Mouse (Mus musculus): ENCODE results near the gene Rabgef1. TPM values are rescaled to one million over a fixed set of nuclear protein-coding genes. Genes with fewer than 3 reads are reported as not detected.

Gene Rabgef1
- polyA plus RNA-seq, 1 experiment from 2014 or later: 26.8 TPM

DNA sequence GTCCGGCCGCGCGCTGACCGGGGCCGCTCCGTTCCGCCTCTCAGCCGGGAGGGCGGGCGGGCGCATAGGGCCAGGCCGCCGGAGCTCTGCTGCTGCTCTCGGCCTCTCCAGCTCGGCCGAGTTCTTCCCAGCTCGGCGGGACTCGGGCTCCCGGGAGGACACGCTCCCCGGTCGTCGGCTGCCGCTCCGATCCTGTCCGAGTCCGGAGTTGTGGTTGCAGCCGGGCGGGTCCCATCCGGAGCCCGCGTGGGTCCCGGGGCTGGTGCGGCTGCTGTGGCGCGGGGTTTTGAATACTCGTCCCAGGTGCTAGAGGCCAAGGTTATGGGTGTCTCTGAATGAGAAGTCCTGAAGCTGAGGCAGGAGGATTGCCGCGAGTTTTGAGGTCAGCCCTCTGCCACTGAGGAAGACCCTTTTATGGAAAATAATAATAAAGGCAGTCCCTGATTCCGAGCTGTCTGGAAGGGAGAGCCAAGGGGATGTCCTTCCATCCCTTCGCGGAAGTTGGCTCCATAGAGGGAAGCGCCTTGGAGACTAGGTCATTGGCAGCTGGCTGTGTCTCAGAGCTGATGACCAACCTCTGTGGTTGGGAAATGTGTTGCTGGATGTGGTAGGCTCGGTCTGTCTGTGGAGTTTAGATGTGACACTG lies 481 bp downstream of the Rabgef1 start:
- peak overlapping the region; percentile 89 for H3K4me3 ChIP-seq (replicated peaks)
- H3K4me1 ChIP-seq (replicated peaks): peaks cover 18% of the 10 kb centered on the region
- H3K9me3 ChIP-seq: no peaks in the 10 kb centered on the region
- peak overlapping the region; percentile 80 for H3K4me2 ChIP-seq
- peak overlapping the region; percentile 89 for H3K9ac ChIP-seq (replicated peaks)
- no peaks in the 10 kb centered on the region for H3K27me3 ChIP-seq
- peak overlapping the region; percentile 86 for H3K27ac ChIP-seq
- peak; percentile 69 for ATAC-seq (ENCODE audit: insufficient number of reproducible peaks, insufficient read depth, low FRiP score, low TSS enrichment, low read depth)
- no peaks in the 10 kb centered on the region for H3K36me3 ChIP-seq
- WGBS: 1% methylated on average over 45 of the region's 46 CpGs

DNA sequence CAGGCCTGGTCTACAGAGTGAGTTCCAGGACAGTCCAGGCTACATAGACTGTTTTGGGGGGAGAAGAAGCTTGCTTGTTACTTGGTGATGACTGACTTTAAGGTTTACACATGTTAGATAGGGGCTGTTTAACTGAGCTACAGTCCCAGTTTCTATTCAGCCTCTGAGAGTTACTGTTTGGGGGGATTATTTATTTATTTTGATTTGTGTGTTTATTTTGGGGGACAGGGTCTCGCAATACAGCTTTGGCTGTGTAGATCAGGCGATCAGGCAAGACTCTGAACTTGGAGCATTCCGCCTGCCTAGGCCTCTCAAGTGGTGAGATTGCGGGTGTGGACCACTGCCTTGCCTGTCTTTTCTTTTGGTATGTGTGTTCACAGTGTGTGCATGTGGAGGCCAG lies 1.4 kb downstream of the Rabgef1 start:
- H3K4me1 ChIP-seq (replicated peaks): peaks cover 18% of the 10 kb centered on the region
- no peaks in the 10 kb centered on the region for H3K27me3 ChIP-seq
- H3K4me2 ChIP-seq: peak overlapping the region; percentile 80
- WGBS: 91% methylated on average over 4 of the region's 4 CpGs
- H3K36me3 ChIP-seq: no peaks in the 10 kb centered on the region
- no peak for ATAC-seq (ENCODE audit: insufficient number of reproducible peaks, insufficient read depth, low FRiP score, low TSS enrichment, low read depth)
- no peaks in the 10 kb centered on the region for H3K9me3 ChIP-seq
- peak overlapping the region; percentile 89 for H3K4me3 ChIP-seq (replicated peaks)
- no peak overlapping the region for H3K9ac ChIP-seq (replicated peaks)
- H3K27ac ChIP-seq: no peak overlapping the region

DNA sequence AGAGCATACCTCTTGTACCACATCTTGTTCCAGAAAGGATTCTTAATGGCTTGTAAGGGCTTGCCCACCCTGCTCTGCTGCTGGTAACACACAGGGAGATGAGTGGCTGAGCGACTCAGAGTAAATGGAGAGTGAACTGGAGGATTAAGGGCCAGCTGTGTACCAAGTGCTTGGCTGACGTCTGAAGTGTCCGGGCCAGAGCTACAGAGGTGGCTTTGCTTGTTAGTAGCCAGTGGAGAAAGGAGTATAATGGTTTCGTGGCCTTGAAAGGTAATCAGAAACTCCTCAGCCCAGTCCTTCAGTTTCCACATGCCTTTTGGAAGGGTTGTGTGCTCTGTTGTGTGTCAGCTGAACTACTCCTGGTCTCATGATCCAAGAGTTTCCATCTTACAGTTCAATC lies 6.3 kb downstream of the Rabgef1 start:
- Histone ChIP-seq H3K36me3 (no peaks in the 10 kb centered on the region), H3K4me2 (no peak overlapping the region), H3K4me1 (replicated peaks) (peaks cover 6% of the 10 kb centered on the region), H3K9ac (replicated peaks) (no peak overlapping the region), H3K4me3 (replicated peaks) (no peak overlapping the region), H3K27ac (no peak overlapping the region), H3K9me3 (no peaks in the 10 kb centered on the region), H3K27me3 (no peaks in the 10 kb centered on the region)
- 59% methylated on average over 4 of the region's 4 CpGs for WGBS
- no peak for ATAC-seq (ENCODE audit: insufficient number of reproducible peaks, insufficient read depth, low FRiP score, low TSS enrichment, low read depth)

DNA sequence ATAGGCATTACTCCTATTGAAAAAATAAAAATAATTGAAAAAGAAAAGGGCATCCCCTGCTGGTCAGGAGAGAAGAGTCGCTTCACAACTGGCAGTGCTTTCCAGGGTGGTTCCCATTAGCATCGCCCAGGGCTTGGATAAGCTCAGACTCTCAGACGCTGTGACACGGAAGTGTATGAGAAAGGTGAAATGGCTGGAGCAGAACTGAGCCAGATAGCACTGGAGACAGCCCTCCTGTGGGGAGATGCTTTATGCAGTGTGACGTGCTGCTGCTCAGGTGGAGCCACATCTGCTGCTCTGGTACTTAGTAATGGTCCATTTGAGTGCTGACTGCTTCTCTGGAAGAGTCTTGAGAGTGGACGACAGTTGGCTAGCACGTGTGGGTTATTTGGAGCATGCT lies 8.8 kb downstream of the Rabgef1 start:
- no peak overlapping the region for H3K9ac ChIP-seq (replicated peaks)
- no peaks in the 10 kb centered on the region; the same call in 1 of the 2 replicates for H3K4me1 ChIP-seq (replicated peaks)
- no peaks in the 10 kb centered on the region for H3K27me3 ChIP-seq
- no peaks in the 10 kb centered on the region for H3K9me3 ChIP-seq
- H3K27ac ChIP-seq: no peak overlapping the region
- no peak for ATAC-seq (ENCODE audit: insufficient number of reproducible peaks, insufficient read depth, low FRiP score, low TSS enrichment, low read depth)
- no peaks in the 10 kb centered on the region for H3K36me3 ChIP-seq
- 70% methylated on average over 7 of the region's 7 CpGs for WGBS
- no peak overlapping the region for H3K4me2 ChIP-seq
- H3K4me3 ChIP-seq (replicated peaks): no peak overlapping the region

DNA sequence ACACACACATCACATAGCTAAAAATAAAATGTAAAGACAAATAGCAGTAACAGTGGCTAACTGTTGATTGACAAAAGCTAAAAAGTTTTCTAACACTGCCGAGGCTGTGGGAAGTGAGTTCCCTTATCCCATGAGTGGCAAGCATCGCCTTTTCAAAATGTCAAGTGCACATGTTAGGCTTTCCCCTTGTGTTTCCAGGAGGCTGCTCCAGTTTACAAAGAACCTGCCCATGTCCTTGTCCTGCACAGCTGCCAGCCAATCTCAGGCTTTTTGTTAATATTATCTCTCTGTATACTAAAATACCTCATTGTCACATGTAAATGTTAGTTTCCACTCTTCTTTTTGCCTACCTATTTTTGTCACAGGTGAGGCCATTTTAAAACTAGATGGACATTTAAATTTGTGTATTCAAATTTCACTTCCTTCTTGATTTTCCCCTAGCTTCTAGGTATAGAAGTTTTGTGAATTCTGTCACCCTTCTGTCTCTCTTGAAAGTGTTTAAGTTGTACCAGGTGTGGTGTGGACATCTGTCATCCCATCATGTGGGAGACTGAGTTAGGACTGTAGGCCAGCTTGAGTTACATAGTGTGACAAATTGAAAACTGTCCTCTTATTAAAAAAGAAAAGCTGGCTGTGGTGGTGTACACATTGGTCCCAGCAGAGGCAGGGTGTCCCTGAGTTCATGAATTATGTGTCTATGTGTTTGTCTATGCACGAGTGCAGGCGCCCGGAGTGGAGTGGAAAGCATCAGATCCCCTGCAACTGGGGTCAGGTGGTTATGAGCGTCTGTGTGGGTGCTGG lies 10.3 kb downstream of the Rabgef1 start:
- WGBS: 90% methylated on average over 6 of the region's 6 CpGs
- no peaks in the 10 kb centered on the region for H3K9me3 ChIP-seq

DNA sequence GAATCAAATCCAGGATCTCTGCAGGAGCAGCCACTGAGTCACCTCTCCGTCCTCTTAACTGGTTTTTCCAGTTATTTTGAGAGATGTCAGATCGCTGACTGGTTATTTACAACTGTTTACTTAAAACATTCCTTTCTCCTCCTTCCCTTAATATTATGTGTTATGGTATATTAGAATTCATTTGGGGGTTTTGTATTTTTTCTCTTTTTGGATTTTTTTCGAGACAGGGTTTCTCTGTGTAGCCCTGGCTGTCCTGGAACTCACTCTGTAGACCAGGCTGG lies 10.9 kb downstream of the Rabgef1 start:
- Histone ChIP-seq H3K27ac (no peak overlapping the region), H3K9me3 (no peaks in the 10 kb centered on the region), H3K9ac (replicated peaks) (no peak overlapping the region), H3K4me3 (replicated peaks) (no peak overlapping the region), H3K27me3 (no peaks in the 10 kb centered on the region), H3K36me3 (peaks cover 3% of the 10 kb centered on the region; the same call in 1 of the 2 replicates), H3K4me1 (replicated peaks) (no peaks in the 10 kb centered on the region; the same call in 1 of the 2 replicates), H3K4me2 (no peak overlapping the region)
- 94% methylated on average over 3 of the region's 3 CpGs for WGBS
- ATAC-seq (ENCODE audit: insufficient number of reproducible peaks, insufficient read depth, low FRiP score, low TSS enrichment, low read depth): no peak

More for the DNA sequence above, 10.3 kb downstream of the Rabgef1 start:
- Histone ChIP-seq H3K36me3 (no peaks in the 10 kb centered on the region), H3K27ac (no peak overlapping the region), H3K4me1 (replicated peaks) (no peaks in the 10 kb centered on the region; the same call in 1 of the 2 replicates), H3K4me3 (replicated peaks) (no peak overlapping the region), H3K27me3 (no peaks in the 10 kb centered on the region), H3K9ac (replicated peaks) (no peak overlapping the region), H3K4me2 (no peak overlapping the region)
- no peak for ATAC-seq (ENCODE audit: insufficient number of reproducible peaks, insufficient read depth, low FRiP score, low TSS enrichment, low read depth)

DNA sequence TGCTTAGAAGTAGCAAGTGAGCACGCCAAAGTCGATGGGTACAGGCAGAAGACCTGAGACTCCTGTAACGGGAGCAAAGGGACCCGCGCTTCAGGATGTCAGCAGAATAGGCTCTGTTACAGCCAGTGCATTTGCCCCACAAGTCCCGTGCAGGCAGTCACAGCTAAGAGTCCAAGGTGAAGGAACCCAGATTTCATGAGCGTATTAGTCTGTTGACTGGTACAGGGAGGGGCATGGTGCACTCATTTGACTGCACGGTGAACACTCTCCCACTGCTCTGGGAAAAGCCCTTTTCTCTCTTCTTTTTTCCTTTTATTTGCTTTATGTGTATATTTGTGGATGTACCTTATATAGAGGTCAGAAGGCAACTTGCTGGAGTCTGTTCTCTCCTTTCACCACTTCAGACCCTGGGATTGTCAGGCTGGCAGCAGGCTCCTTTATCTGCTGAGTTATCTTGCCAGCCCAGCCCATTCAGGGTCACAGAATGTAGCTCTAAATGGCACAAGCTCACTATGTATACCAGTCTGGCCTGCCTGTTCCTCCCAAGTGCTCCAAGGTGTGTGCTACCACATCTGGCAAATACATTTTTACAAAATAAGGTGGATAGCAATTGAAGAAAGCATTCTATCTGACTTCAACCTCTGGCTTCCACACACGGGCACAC lies 12.7 kb downstream of the Rabgef1 start:
- WGBS: 83% methylated on average over 9 of the region's 9 CpGs

DNA sequence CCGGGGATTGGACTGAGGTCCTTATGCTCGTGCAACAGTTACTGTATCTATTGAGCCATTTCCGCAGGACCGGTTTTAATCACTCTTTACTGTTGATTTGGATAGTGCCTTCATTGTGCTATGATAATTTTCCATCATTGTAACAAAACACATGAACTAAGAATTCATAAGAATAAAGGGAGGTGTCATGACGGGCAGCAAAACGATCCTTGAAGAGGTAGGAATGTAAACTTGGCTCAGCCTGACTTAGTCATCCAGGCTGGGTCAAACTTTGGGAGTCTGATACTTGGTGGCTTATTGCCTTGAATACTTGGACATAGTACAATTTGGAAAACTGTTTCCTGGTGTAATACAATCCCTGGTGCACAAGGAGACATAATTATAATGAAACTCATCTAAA lies 13.7 kb downstream of the Rabgef1 start:
- Histone ChIP-seq H3K36me3 (peaks cover 28% of the 10 kb centered on the region), H3K9ac (replicated peaks) (no peak overlapping the region), H3K27ac (no peak overlapping the region), H3K4me3 (replicated peaks) (no peak overlapping the region), H3K4me1 (replicated peaks) (no peaks in the 10 kb centered on the region), H3K4me2 (no peak overlapping the region), H3K9me3 (no peaks in the 10 kb centered on the region), H3K27me3 (no peaks in the 10 kb centered on the region)
- ATAC-seq (ENCODE audit: insufficient number of reproducible peaks, insufficient read depth, low FRiP score, low TSS enrichment, low read depth): no peak
- WGBS: 92% methylated on average over 6 of the region's 6 CpGs

More for the DNA sequence above, 12.7 kb downstream of the Rabgef1 start:
- Histone ChIP-seq H3K27ac (no peak overlapping the region), H3K4me2 (no peak overlapping the region), H3K27me3 (no peaks in the 10 kb centered on the region), H3K36me3 (peaks cover 18% of the 10 kb centered on the region), H3K9ac (replicated peaks) (no peak overlapping the region), H3K4me1 (replicated peaks) (no peaks in the 10 kb centered on the region), H3K4me3 (replicated peaks) (no peak overlapping the region), H3K9me3 (no peaks in the 10 kb centered on the region)
- ATAC-seq (ENCODE audit: insufficient number of reproducible peaks, insufficient read depth, low FRiP score, low TSS enrichment, low read depth): no peak

DNA sequence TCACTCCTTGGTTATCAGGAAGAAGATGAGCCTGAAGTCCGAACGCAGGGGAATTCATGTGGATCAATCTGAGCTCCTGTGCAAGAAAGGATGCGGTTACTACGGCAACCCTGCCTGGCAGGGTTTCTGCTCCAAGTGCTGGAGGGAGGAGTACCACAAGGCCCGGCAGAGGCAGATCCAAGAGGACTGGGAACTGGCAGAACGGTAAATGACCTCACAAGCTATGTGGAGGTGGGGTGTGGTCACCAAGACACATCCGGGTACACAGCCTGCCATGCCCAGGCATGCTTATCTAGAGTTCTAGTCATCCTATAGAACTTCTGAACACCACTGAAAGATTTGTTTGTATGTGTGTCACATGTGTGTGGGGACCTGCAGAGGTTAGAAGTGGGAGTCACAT lies 15.8 kb downstream of the Rabgef1 start:
- 77% methylated on average over 7 of the region's 7 CpGs for WGBS
- no peak overlapping the region for H3K4me3 ChIP-seq (replicated peaks)
- no peaks in the 10 kb centered on the region for H3K4me1 ChIP-seq (replicated peaks)
- H3K27me3 ChIP-seq: no peaks in the 10 kb centered on the region
- no peak for ATAC-seq (ENCODE audit: insufficient number of reproducible peaks, insufficient read depth, low FRiP score, low TSS enrichment, low read depth)
- peaks cover 48% of the 10 kb centered on the region for H3K36me3 ChIP-seq
- no peak overlapping the region for H3K27ac ChIP-seq
- no peak overlapping the region for H3K9ac ChIP-seq (replicated peaks)
- no peaks in the 10 kb centered on the region for H3K9me3 ChIP-seq
- no peak overlapping the region for H3K4me2 ChIP-seq

DNA sequence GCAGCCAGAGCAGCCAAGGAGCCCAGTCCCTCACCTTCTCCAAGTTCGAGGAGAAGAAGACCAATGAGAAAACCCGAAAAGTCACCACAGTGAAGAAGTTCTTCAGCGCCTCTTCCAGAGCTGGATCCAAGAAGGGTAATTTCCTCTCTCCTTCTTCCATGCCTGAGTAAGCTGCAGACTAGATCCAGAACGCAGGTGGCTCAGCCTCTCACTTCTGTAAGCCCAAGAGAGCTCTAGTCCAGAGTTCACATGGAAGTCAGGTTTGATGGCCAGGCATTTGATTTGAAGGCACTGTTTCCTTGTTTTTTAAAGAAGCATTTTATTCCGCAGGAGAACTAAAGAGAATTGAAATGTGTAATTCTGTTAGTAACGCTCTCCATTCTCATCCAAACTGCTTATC lies 19.3 kb downstream of the Rabgef1 start:
- no peak for ATAC-seq (ENCODE audit: insufficient number of reproducible peaks, insufficient read depth, low FRiP score, low TSS enrichment, low read depth)
- WGBS: 90% methylated on average over 6 of the region's 6 CpGs

DNA sequence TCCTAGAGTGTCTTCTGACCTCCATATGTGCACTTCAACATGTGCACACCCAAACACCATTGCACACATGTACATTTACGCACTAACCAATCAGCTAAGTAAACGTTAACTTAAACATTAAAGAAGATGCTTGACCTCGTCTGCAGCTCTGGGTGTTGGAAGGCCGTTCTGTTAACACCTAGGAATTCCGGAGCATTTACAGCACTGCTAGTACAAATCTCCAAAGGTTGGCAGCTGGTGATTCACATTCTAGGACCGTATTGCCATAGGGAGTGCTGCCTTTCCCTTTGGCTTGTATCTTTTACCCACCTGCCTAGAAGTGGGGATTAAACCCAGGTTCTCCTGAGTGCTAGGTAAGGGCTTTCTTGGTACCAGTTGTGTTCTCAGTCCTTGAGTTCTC lies 20.3 kb downstream of the Rabgef1 start:
- no peak overlapping the region for H3K9ac ChIP-seq (replicated peaks)
- H3K4me3 ChIP-seq (replicated peaks): no peak overlapping the region
- 78% methylated on average over 6 of the region's 6 CpGs for WGBS
- no peak overlapping the region for H3K4me2 ChIP-seq
- H3K27ac ChIP-seq: no peak overlapping the region
- no peak for ATAC-seq (ENCODE audit: insufficient number of reproducible peaks, insufficient read depth, low FRiP score, low TSS enrichment, low read depth)
- H3K9me3 ChIP-seq: no peaks in the 10 kb centered on the region
- peaks cover 73% of the 10 kb centered on the region for H3K36me3 ChIP-seq
- no peaks in the 10 kb centered on the region for H3K4me1 ChIP-seq (replicated peaks)
- H3K27me3 ChIP-seq: no peaks in the 10 kb centered on the region

More for the DNA sequence above, 19.3 kb downstream of the Rabgef1 start:
- no peak overlapping the region for H3K27ac ChIP-seq
- no peak overlapping the region for H3K4me3 ChIP-seq (replicated peaks)
- no peak overlapping the region for H3K9ac ChIP-seq (replicated peaks)
- H3K27me3 ChIP-seq: no peaks in the 10 kb centered on the region
- no peaks in the 10 kb centered on the region for H3K9me3 ChIP-seq
- no peaks in the 10 kb centered on the region for H3K4me1 ChIP-seq (replicated peaks)
- H3K4me2 ChIP-seq: no peak overlapping the region
- H3K36me3 ChIP-seq: peaks cover 73% of the 10 kb centered on the region
